Mouse (Mus musculus): ENCODE results near the gene Ntm. TPM values are rescaled to one million over a fixed set of nuclear protein-coding genes. Genes with fewer than 3 reads are reported as not detected.

The Ntm gene
- polyA plus RNA-seq, 1 experiment from 2014 or later = 248 TPM

GRCm38 (mm10) chr9:29651226-29651625 lies 311.7 kb downstream of the Ntm start:
- Histone ChIP-seq H3K4me3 (replicated peaks) (no peak overlapping the region), H3K36me3 (no peaks in the 10 kb centered on the region), H3K4me2 (no peak overlapping the region), H3K9me3 (replicated peaks) (no peaks in the 10 kb centered on the region), H3K27ac (replicated peaks) (no peak overlapping the region), H3K27me3 (replicated peaks) (no peaks in the 10 kb centered on the region), H3K9ac (replicated peaks) (no peak overlapping the region), H3K4me1 (peaks cover 27% of the 10 kb centered on the region)
- no peak for ATAC-seq (ENCODE audit: low FRiP score)
- WGBS = 21% methylated on average over 4 of the region's 4 CpGs

- H3K4me2 ChIP-seq = no peak overlapping the region
- H3K4me3 ChIP-seq (replicated peaks) = no peak overlapping the region
- H3K36me3 ChIP-seq = no peaks in the 10 kb centered on the region
- ATAC-seq (ENCODE audit: low FRiP score) = peak; percentile 53; the same call in 1 of the 2 replicates
- H3K27ac ChIP-seq (replicated peaks) = no peak overlapping the region
- no peaks in the 10 kb centered on the region for H3K9me3 ChIP-seq (replicated peaks)
- H3K4me1 ChIP-seq = peaks cover 27% of the 10 kb centered on the region
- 16% methylated on average over 4 of the region's 4 CpGs for WGBS
- no peak overlapping the region for H3K9ac ChIP-seq (replicated peaks)
- no peaks in the 10 kb centered on the region for H3K27me3 ChIP-seq (replicated peaks)
Observed at GRCm38 (mm10) chr9:29650679-29651078, 312.3 kb downstream of the Ntm start.

- no peak overlapping the region for H3K4me2 ChIP-seq
- 71% methylated on average over 5 of the region's 5 CpGs for WGBS
- no peak overlapping the region for H3K27ac ChIP-seq (replicated peaks)
- no peak overlapping the region for H3K9ac ChIP-seq (replicated peaks)
- H3K9me3 ChIP-seq (replicated peaks) = no peaks in the 10 kb centered on the region
- no peaks in the 10 kb centered on the region for H3K27me3 ChIP-seq (replicated peaks)
- no peaks in the 10 kb centered on the region for H3K36me3 ChIP-seq
- ATAC-seq (ENCODE audit: low FRiP score) = no peak
- H3K4me3 ChIP-seq (replicated peaks) = no peak overlapping the region
- peaks cover 29% of the 10 kb centered on the region for H3K4me1 ChIP-seq
Observed at GRCm38 (mm10) chr9:29650266-29650665, 312.7 kb downstream of the Ntm start.

- 82% methylated on average over 5 of the region's 5 CpGs for WGBS
- Histone ChIP-seq H3K9ac (replicated peaks) (no peak overlapping the region), H3K27me3 (replicated peaks) (no peaks in the 10 kb centered on the region), H3K4me2 (no peak overlapping the region), H3K27ac (replicated peaks) (no peak overlapping the region), H3K36me3 (no peaks in the 10 kb centered on the region), H3K4me1 (peaks cover 23% of the 10 kb centered on the region; the same call in 1 of the 2 replicates), H3K9me3 (replicated peaks) (no peaks in the 10 kb centered on the region), H3K4me3 (replicated peaks) (no peak overlapping the region)
- no peak for ATAC-seq (ENCODE audit: low FRiP score)
Observed at GRCm38 (mm10) chr9:29648256-29648655, 314.7 kb downstream of the Ntm start.

- Histone ChIP-seq H3K4me2 (no peak overlapping the region), H3K36me3 (no peaks in the 10 kb centered on the region)
- 76% methylated on average over 8 of the region's 8 CpGs for WGBS
Observed at GRCm38 (mm10) chr9:29647764-29648163, 315.2 kb downstream of the Ntm start.

DNA sequence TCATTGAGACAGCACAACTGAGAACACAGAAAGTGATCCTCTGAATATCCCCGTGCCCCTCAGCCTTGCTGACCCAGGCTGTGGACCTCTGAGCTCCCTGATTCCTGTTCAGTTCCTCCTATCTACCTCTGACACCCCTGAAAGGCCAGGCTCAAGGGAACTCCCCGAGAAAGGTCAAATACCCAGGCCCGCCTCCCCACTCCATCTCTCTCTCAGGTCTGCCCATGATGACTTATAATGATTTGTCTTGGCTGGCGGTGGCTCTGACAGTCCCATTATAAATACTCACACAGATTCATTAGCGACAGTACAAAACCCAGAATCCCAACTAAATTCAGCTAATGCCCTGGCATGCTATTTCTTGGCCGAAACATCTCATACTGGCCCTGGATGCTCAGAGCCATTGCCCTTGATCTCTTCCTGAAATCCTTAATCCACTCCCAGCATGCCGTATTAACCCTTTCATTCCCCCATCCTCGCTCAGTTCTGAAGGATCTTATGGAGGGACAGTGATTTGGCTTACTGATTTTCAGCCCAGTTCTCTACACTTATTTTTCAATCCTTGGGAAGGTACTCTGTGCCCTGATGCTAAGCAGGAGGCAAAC lies 317.0 kb downstream of the Ntm start:
- H3K9me3 ChIP-seq (replicated peaks) = no peaks in the 10 kb centered on the region
- no peak overlapping the region for H3K4me2 ChIP-seq
- no peaks in the 10 kb centered on the region for H3K36me3 ChIP-seq
- no peak overlapping the region for H3K27ac ChIP-seq (replicated peaks)
- peaks cover 23% of the 10 kb centered on the region; the same call in 1 of the 2 replicates for H3K4me1 ChIP-seq
- no peak overlapping the region for H3K9ac ChIP-seq (replicated peaks)
- WGBS = 54% methylated on average over 8 of the region's 8 CpGs
- no peak overlapping the region for H3K4me3 ChIP-seq (replicated peaks)
- ATAC-seq (ENCODE audit: low FRiP score) = no peak
- no peaks in the 10 kb centered on the region for H3K27me3 ChIP-seq (replicated peaks)

More at GRCm38 (mm10) chr9:29647764-29648163, 315.2 kb downstream of the Ntm start:
- Histone ChIP-seq H3K27ac (replicated peaks) (no peak overlapping the region), H3K9me3 (replicated peaks) (no peaks in the 10 kb centered on the region), H3K4me1 (peaks cover 27% of the 10 kb centered on the region; the same call in 1 of the 2 replicates), H3K4me3 (replicated peaks) (no peak overlapping the region), H3K9ac (replicated peaks) (no peak overlapping the region), H3K27me3 (replicated peaks) (no peaks in the 10 kb centered on the region)
- ATAC-seq (ENCODE audit: low FRiP score) = no peak

DNA sequence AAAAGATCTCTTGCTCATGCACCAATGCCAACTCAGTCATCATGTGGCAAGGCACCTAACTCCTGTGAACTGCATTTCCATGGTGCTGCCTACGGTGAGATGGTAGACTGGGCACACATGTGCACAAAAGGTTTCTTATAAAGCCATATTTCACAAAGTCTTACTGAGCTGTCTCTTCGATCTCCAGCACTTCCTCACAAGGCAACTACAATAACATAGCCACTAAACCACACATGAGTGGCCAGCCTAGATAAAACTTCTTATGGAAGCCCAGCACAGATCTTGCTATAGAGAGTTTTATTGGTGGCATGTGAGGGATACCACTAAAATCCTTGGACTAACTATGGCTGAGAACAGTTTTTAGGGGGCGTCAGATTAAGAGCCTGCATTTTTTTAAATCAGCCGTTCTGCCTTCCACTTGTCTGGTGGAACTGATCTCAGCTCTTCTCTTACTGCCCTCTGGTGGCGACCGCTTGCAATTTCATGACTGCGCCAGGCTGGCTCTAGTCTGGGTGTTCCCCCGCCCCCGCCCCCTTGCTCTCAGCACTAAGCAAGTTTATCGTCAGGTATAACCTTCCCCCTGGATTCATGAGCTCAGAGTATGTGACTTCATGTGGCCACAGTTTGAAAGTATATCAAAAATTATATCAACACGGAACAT lies 319.8 kb downstream of the Ntm start:
- 21% methylated on average over 11 of the region's 11 CpGs for WGBS
- peaks cover 14% of the 10 kb centered on the region; the same call in 1 of the 2 replicates for H3K4me1 ChIP-seq
- no peaks in the 10 kb centered on the region for H3K9me3 ChIP-seq (replicated peaks)
- no peaks in the 10 kb centered on the region for H3K27me3 ChIP-seq (replicated peaks)
- H3K4me2 ChIP-seq = no peak overlapping the region
- no peak overlapping the region for H3K9ac ChIP-seq (replicated peaks)
- no peaks in the 10 kb centered on the region for H3K36me3 ChIP-seq
- no peak overlapping the region for H3K27ac ChIP-seq (replicated peaks)
- no peak for ATAC-seq (ENCODE audit: low FRiP score)
- no peak overlapping the region for H3K4me3 ChIP-seq (replicated peaks)

GRCm38 (mm10) chr9:29637335-29637734 lies 325.6 kb downstream of the Ntm start:
- no peak overlapping the region for H3K4me2 ChIP-seq
- no peak overlapping the region for H3K9ac ChIP-seq (replicated peaks)
- 89% methylated on average over 8 of the region's 8 CpGs for WGBS
- ATAC-seq (ENCODE audit: low FRiP score) = no peak
- H3K4me1 ChIP-seq = no peaks in the 10 kb centered on the region
- no peaks in the 10 kb centered on the region for H3K27me3 ChIP-seq (replicated peaks)
- H3K36me3 ChIP-seq = no peaks in the 10 kb centered on the region
- H3K4me3 ChIP-seq (replicated peaks) = no peak overlapping the region
- H3K27ac ChIP-seq (replicated peaks) = no peak overlapping the region
- no peaks in the 10 kb centered on the region for H3K9me3 ChIP-seq (replicated peaks)

- H3K27me3 ChIP-seq (replicated peaks) = no peaks in the 10 kb centered on the region
- 25% methylated on average over 5 of the region's 5 CpGs for WGBS
- no peak overlapping the region for H3K9ac ChIP-seq (replicated peaks)
- no peaks in the 10 kb centered on the region for H3K36me3 ChIP-seq
- no peak for ATAC-seq (ENCODE audit: low FRiP score)
- H3K4me2 ChIP-seq = no peak overlapping the region
- H3K27ac ChIP-seq (replicated peaks) = peak overlapping the region; percentile 4; the same call in 1 of the 2 replicates
- no peak overlapping the region for H3K4me3 ChIP-seq (replicated peaks)
- H3K4me1 ChIP-seq = peaks cover 13% of the 10 kb centered on the region
- H3K9me3 ChIP-seq (replicated peaks) = no peaks in the 10 kb centered on the region
Observed at GRCm38 (mm10) chr9:29617181-29617580, 345.8 kb downstream of the Ntm start.

GRCm38 (mm10) chr9:29612020-29612612 lies 350.8 kb downstream of the Ntm start:
- no peak overlapping the region for H3K27ac ChIP-seq (replicated peaks)
- H3K9ac ChIP-seq (replicated peaks) = no peak overlapping the region
- no peak for ATAC-seq (ENCODE audit: low FRiP score)
- no peak overlapping the region for H3K4me2 ChIP-seq
- peaks cover 12% of the 10 kb centered on the region for H3K4me1 ChIP-seq
- no peak overlapping the region for H3K4me3 ChIP-seq (replicated peaks)
- no peaks in the 10 kb centered on the region for H3K36me3 ChIP-seq
- H3K9me3 ChIP-seq (replicated peaks) = no peaks in the 10 kb centered on the region
- H3K27me3 ChIP-seq (replicated peaks) = no peaks in the 10 kb centered on the region
- WGBS = 61% methylated on average over 7 of the region's 7 CpGs

- Histone ChIP-seq H3K27me3 (replicated peaks) (no peaks in the 10 kb centered on the region), H3K4me2 (no peak overlapping the region), H3K4me3 (replicated peaks) (no peak overlapping the region), H3K9ac (replicated peaks) (no peak overlapping the region), H3K27ac (replicated peaks) (no peak overlapping the region), H3K4me1 (peaks cover 5% of the 10 kb centered on the region; the same call in 1 of the 2 replicates), H3K9me3 (replicated peaks) (no peaks in the 10 kb centered on the region), H3K36me3 (no peaks in the 10 kb centered on the region)
- ATAC-seq (ENCODE audit: low FRiP score) = no peak; the same call in 1 of the 2 replicates
- 65% methylated on average over 2 of the region's 2 CpGs for WGBS
Observed at GRCm38 (mm10) chr9:29610867-29611266, 352.1 kb downstream of the Ntm start.

DNA sequence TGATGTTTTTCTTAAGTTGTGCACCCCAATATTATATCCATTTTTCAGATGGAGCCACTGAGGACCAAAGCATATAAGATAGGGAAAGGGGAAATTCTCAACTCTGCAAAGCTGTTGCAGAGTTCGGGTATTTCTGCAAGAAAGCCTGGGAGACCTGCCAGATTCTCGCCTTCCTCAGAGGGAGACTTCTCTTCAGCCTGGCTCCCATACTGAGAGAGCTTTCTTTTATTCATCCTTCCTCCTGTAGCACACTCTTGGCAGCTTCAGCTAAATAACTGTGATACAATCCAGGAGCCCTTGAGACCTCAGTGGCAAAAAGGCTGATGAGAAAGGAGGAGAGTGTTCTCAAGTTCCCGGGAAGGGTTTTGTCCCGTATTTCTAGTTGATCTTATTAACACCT lies 365.3 kb downstream of the Ntm start:
- H3K4me3 ChIP-seq (replicated peaks) = no peak overlapping the region
- no peak overlapping the region for H3K9ac ChIP-seq (replicated peaks)
- ATAC-seq (ENCODE audit: low FRiP score) = no peak
- H3K4me2 ChIP-seq = no peak overlapping the region
- no peaks in the 10 kb centered on the region for H3K36me3 ChIP-seq
- H3K27me3 ChIP-seq (replicated peaks) = no peaks in the 10 kb centered on the region
- H3K9me3 ChIP-seq (replicated peaks) = no peaks in the 10 kb centered on the region
- WGBS = 32% methylated on average over 4 of the region's 4 CpGs
- H3K4me1 ChIP-seq = peaks cover 34% of the 10 kb centered on the region
- H3K27ac ChIP-seq (replicated peaks) = 0 out of 2 replicates have a peak overlapping the region, but pooled peaks have one; percentile 3

Data from neural tube, embryonic 15.5 days (tissue).